In the genomic region with DNA sequence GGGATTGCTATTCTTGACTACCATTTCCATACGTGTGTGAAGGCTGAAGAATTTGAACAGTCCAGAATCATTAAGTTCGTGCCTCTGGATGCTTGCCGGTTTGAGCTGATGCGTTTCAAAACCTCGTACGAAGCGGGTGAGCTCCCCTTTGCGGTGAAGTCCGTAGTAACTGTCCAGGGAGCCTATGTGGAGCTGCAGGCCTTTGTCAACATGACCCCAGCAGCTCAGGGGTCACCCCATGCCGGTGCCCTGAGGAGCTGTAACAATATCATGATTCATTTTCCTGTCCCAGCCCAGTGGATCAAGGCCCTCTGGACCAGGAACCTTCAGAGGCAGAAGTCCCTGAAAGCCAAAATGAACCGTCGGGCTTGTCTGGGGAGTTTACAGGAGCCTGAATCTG, we compare ENCODE assay signal across 11 mouse cellular contexts. TPM values are rescaled to one million over a fixed set of nuclear protein-coding genes. Genes with fewer than 3 reads are reported as not detected.
DNase-seq lines count a peak whose midpoint lies in the region; ATAC-seq and TF ChIP-seq lines count a peak whose summit lies in the region.
"Had no signal": no experiment of that assay in that cellular context is flagged by ENCODE, and none has a peak within 500 bp of the region (broad histone marks: within the 10 kb centered on the region; RNA-seq: fewer than 3 reads in every experiment).

No protein-coding gene starts in this region.

- WGBS in forebrain, embryonic 10.5 days: 41% methylated on average over 12 of the region's 12 CpGs
- WGBS in forebrain, postnatal 0 days: 62% methylated on average over 12 of the region's 12 CpGs
- WGBS in liver, embryonic 16.5 days (ENCODE audit: insufficient replicate concordance): 64% methylated on average over 12 of the region's 12 CpGs

- no peak for DNase-seq in forebrain, embryonic 10.5 days (ENCODE audit: extremely low spot score, low spot score)
- DNase-seq in forebrain, postnatal 0 days: no peak
- DNase-seq in left cerebral cortex, adult 2 months (ENCODE audit: extremely low spot score in 1 of 2, low spot score in 2 of 2): no peak
- no peak for DNase-seq in left cerebral cortex, adult 8-10 months (ENCODE audit: low spot score in 2 of 2)
- DNase-seq in adrenal gland, postnatal 25 days: peak; percentile 38
- DNase-seq in frontal cortex, adult 2 months (ENCODE audit: extremely low spot score in 1 of 2, low spot score in 1 of 2): no peak
- DNase-seq in thymus, postnatal 0 days (ENCODE audit: low spot score): no peak
- DNase-seq: cerebellum, adult 9-11 months had no signal

- no peak overlapping the region for H3K9ac ChIP-seq in forebrain, postnatal 0 days
- H3K9ac ChIP-seq in liver, embryonic 16.5 days (ENCODE audit: low read depth, low read length): no peak overlapping the region
- H3K9ac ChIP-seq: liver, embryonic 15.5 days had no signal

- H3K9me3 ChIP-seq in forebrain, embryonic 10.5 days: no peaks in the 10 kb centered on the region
- no peaks in the 10 kb centered on the region for H3K9me3 ChIP-seq in forebrain, postnatal 0 days (ENCODE audit: low read length)
- no peaks in the 10 kb centered on the region for H3K9me3 ChIP-seq in liver, embryonic 16.5 days (replicated peaks; ENCODE audit: control insufficient read depth, low read length)
- H3K9me3 ChIP-seq: liver, embryonic 15.5 days had no signal

- TF ChIP-seq CTCF in forebrain, postnatal 0 days (IDR thresholded peaks at IDR 0.05; ENCODE audit: low read depth): no peak
- TF ChIP-seq CTCF in left cerebral cortex, adult 2 months (IDR thresholded peaks at IDR 0.05): no peak

- no peak for ATAC-seq in forebrain, postnatal 0 days
- peak; percentile 45; the same call in 1 of the 2 replicates for ATAC-seq in liver, embryonic 16.5 days (ENCODE audit: low read depth)

- H3K36me3 ChIP-seq in forebrain, embryonic 10.5 days (replicated peaks): peaks cover 19% of the 10 kb centered on the region
- H3K36me3 ChIP-seq in forebrain, postnatal 0 days (ENCODE audit: insufficient read depth): no peaks in the 10 kb centered on the region
- H3K36me3 ChIP-seq in liver, embryonic 16.5 days (ENCODE audit: control insufficient read depth, insufficient read depth): no peaks in the 10 kb centered on the region
- H3K36me3 ChIP-seq: liver, embryonic 15.5 days had no signal

- H3K27me3 ChIP-seq in forebrain, embryonic 10.5 days (ENCODE audit: poor library complexity, severe bottlenecking): no peaks in the 10 kb centered on the region
- no peaks in the 10 kb centered on the region for H3K27me3 ChIP-seq in forebrain, postnatal 0 days (ENCODE audit: insufficient read depth, low read length)
- H3K27me3 ChIP-seq in liver, embryonic 16.5 days (ENCODE audit: control insufficient read depth, insufficient read depth, low read depth, low read length): no peaks in the 10 kb centered on the region
- H3K27me3 ChIP-seq: liver, embryonic 15.5 days had no signal

- intact Hi-C loops in left cerebral cortex, adult 2 months (cut with DNase I): loop anchor here (2.0 kb wide), 1 partner anchor 40 kb away; the partner anchor contains the start of gene Ston1

- no peak overlapping the region for H3K4me3 ChIP-seq in forebrain, embryonic 10.5 days
- no peak overlapping the region for H3K4me3 ChIP-seq in forebrain, postnatal 0 days (ENCODE audit: low read depth, low read length)
- no peak overlapping the region for H3K4me3 ChIP-seq in left cerebral cortex, adult 2 months
- H3K4me3 ChIP-seq in liver, embryonic 16.5 days (ENCODE audit: low read depth, low read length): no peak overlapping the region
- H3K4me3 ChIP-seq: liver, embryonic 15.5 days had no signal

- H3K4me2 ChIP-seq in forebrain, postnatal 0 days (ENCODE audit: low read depth): no peak overlapping the region
- H3K4me2 ChIP-seq in liver, embryonic 16.5 days (ENCODE audit: low read depth, low read length): no peak overlapping the region
- H3K4me2 ChIP-seq: liver, embryonic 15.5 days had no signal

- H3K4me1 ChIP-seq in forebrain, embryonic 10.5 days: peaks cover 19% of the 10 kb centered on the region
- H3K4me1 ChIP-seq in forebrain, postnatal 0 days (ENCODE audit: insufficient read depth): no peaks in the 10 kb centered on the region
- H3K4me1 ChIP-seq in liver, embryonic 16.5 days (ENCODE audit: control insufficient read depth, low read depth, low read length): no peaks in the 10 kb centered on the region

- 0 out of 2 replicates have a peak overlapping the region, but pooled peaks have one; percentile 4 for H3K27ac ChIP-seq in forebrain, embryonic 10.5 days
- H3K27ac ChIP-seq in forebrain, postnatal 0 days (ENCODE audit: low read depth, low read length): no peak overlapping the region
- H3K27ac ChIP-seq in left cerebral cortex, adult 2 months: 0 out of 2 replicates have a peak overlapping the region, but pooled peaks have one; percentile 1
- H3K27ac ChIP-seq in liver, embryonic 16.5 days (ENCODE audit: low read length): no peak overlapping the region
- H3K27ac ChIP-seq: liver, embryonic 15.5 days had no signal

RNA-seq across cellular contexts. Expression of gene Gtf2a1l, which starts 31.9 kb away (rescaled TPM):
- not detected in 2 replicates for polyA plus RNA-seq in forebrain, embryonic 10.5 days (2016; fragmentation: Nextera tagmentation; extraction: Ambion mirVana)
- 0.24 and 0.69 TPM in 2 replicates for total RNA-seq in forebrain, postnatal 0 days (2014; rRNA removed)
- 0.44 and 0.52 TPM in 2 replicates for polyA plus RNA-seq in forebrain, postnatal 0 days (2015; fragmentation: Nextera tagmentation; extraction: Ambion mirVana)
- total RNA-seq in left cerebral cortex, adult 2 months (2021): under 1 TPM; 0.28 to 0.32 TPM
- total RNA-seq in left cerebral cortex, adult 8-10 months (2022): under 1 TPM in 3 of 4 experiments, not detected in 1; 0.55 to 0.79 (median 0.74) TPM
- total RNA-seq in adrenal gland, postnatal 25 days (2021): not detected in 2 replicates
- polyA plus RNA-seq in liver, embryonic 16.5 days (2015; fragmentation: Nextera tagmentation; extraction: Ambion mirVana): not detected in 2 replicates
- polyA plus RNA-seq in frontal cortex, adult 2 months (2012; rRNA removed): 0.11 and 0.12 TPM in 2 replicates
- not detected in 2 replicates for polyA plus RNA-seq in thymus, postnatal 0 days (2015; fragmentation: Nextera tagmentation; extraction: Ambion mirVana)
- total RNA-seq: gastrocnemius, adult 18-20 months had no signal
- polyA plus RNA-seq: liver, embryonic 15.5 days had no signal

RNA-seq across cellular contexts. Expression of gene Ston1, which starts 39.1 kb away (rescaled TPM):
- 1.2 and 1.4 TPM in 2 replicates for polyA plus RNA-seq in forebrain, embryonic 10.5 days (2016; fragmentation: Nextera tagmentation; extraction: Ambion mirVana)
- total RNA-seq in forebrain, postnatal 0 days (2014; rRNA removed): 1.4 and 2.2 TPM in 2 replicates
- polyA plus RNA-seq in forebrain, postnatal 0 days (2015; fragmentation: Nextera tagmentation; extraction: Ambion mirVana): 0.52 and 1.5 TPM in 2 replicates
- 1 to 10 TPM; 6.1 to 7.4 TPM for total RNA-seq in left cerebral cortex, adult 2 months (2021)
- 10 to 100 TPM in 2 of 4 experiments, 1 to 10 TPM in 2; 5.9 to 14.1 (median 9.1) TPM for total RNA-seq in left cerebral cortex, adult 8-10 months (2022)
- total RNA-seq in adrenal gland, postnatal 25 days (2021): 26.0 and 33.3 TPM in 2 replicates
- 0.91 and 0.96 TPM in 2 replicates for polyA plus RNA-seq in liver, embryonic 16.5 days (2015; fragmentation: Nextera tagmentation; extraction: Ambion mirVana)
- polyA plus RNA-seq in frontal cortex, adult 2 months (2012; rRNA removed): 3.4 and 4.0 TPM in 2 replicates
- polyA plus RNA-seq in thymus, postnatal 0 days (2015; fragmentation: Nextera tagmentation; extraction: Ambion mirVana): 3.4 and 3.8 TPM in 2 replicates

Comparison
In these comparisons a context has a peak if more than half of its experiments do, and no peak if none do; other contexts are left out.
1. H3K27ac ChIP-seq: peak in forebrain, embryonic 10.5 days (single experiment) and left cerebral cortex, adult 2 months (single experiment); none in forebrain, postnatal 0 days (single experiment) and liver, embryonic 16.5 days (single experiment).